Mouse (Mus musculus): Measurements from ENCODE around the gene Manf.

DNA sequence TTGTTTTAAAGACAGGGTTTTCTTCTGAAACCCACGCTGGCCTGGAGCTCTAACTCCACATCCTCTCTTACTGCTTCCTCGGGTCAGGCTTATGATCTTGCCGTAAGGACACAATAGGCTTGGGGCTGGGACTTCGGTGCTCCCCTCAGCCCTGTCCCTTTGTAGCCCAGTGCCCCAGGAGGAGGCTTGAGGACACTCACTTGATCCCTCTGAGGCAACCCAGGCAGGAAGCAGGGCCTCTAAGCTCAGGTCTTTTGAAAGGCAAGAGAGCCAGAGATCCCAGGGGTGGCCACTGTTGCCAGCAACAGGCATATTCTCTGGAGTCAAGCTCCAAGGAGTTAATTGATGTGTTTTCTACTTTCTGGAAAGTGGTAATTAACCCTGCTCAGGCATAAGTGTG is 12.3 kb downstream of the Manf start:
- no peak for TF ChIP-seq CTCF (IDR thresholded peaks at IDR 0.05; ENCODE audit: low read depth)
- TF ChIP-seq EP300 (IDR thresholded peaks at IDR 0.05; ENCODE audit: low read depth): no peak
